Mouse (Mus musculus) small intestine, adult 2 months (tissue): ENCODE data around the gene 1700001C19Rik.
"Not testable (repeated sequence)": the region's sequence is repeated elsewhere in the genome, so short reads cannot be mapped to it uniquely, and the experiment has no call there.

Experiments
- CTCF ChIP-seq: fragments of 200-500 bp; IDR thresholded peaks from 2 replicates; pipeline ENCODE4 v1.5.1; 2012; ENCODE audit warnings: low read depth, mild to moderate bottlenecking, control low read depth, inconsistent platforms, low read length, moderate library complexity, mixed read lengths; ENCODE audit not compliant: insufficient replicate concordance, insufficient read length; ENCODE audit errors: extremely low read depth
- POLR2A ChIP-seq: fragments of 200-500 bp; IDR thresholded peaks from 2 replicates; pipeline ENCODE4 v1.6.1; 2012; ENCODE audit warnings: low read depth, mild to moderate bottlenecking, control low read depth, inconsistent platforms, low read length, moderate library complexity

- TF ChIP-seq CTCF, POLR2A: not testable (repeated sequence)
Measured at GRCm38 (mm10) chr17:47409897-47410861, 27.0 kb downstream of the 1700001C19Rik start.
